Mouse (Mus musculus): ENCODE results near the gene Zfp459. TPM values are rescaled to one million over a fixed set of nuclear protein-coding genes. Genes with fewer than 3 reads are reported as not detected.

Zfp459 gene
- 2.2 TPM for total RNA-seq (2023)

DNA sequence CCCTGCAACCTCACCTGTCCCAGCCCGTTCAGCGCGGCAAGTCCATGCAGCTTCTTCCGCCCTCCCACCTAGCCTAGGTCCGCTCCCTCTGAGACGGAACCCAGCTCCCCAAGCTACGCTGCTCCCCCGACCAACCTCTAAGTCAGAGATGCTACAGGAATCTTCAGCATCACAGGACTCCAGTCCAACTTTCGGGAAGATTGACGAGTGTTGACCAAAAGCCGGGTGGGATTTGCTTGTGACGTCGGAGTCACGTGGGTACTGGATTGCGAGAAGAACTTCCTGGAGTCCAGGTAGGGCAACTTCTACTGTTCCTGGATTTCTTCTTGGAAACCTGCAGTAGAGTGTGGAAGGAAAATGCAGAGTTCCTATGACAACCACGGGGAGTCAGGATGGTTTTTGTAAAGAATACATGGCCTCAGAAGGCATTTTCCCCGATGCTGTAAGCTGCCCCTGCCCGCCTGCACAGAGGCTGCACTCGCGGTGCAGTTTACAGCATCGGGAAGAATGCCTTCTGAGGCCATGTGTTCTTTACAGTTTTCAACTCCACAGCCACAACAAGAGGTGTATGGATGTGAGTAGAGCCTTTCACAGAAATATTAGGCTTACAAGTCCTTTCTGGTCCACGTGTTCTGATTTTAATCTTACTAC, at the start of gene Zfp459:
Gene Zfp459, minus strand, starts transcription at position 212 of the 651 bp plus-strand sequence.

GRCm38 (mm10) chr13:67451172-67452020, 30.2 kb upstream of the Zfp459 start, which contains the start of gene Zfp874a:
Gene Zfp874a, minus strand, starts transcription at chr13:67451624.

GRCm38 (mm10) chr13:67399183-67399903, 21.9 kb downstream of the Zfp459 start, which contains the start of gene Zfp429:
Gene Zfp429, minus strand, starts transcription at chr13:67399819.

DNA sequence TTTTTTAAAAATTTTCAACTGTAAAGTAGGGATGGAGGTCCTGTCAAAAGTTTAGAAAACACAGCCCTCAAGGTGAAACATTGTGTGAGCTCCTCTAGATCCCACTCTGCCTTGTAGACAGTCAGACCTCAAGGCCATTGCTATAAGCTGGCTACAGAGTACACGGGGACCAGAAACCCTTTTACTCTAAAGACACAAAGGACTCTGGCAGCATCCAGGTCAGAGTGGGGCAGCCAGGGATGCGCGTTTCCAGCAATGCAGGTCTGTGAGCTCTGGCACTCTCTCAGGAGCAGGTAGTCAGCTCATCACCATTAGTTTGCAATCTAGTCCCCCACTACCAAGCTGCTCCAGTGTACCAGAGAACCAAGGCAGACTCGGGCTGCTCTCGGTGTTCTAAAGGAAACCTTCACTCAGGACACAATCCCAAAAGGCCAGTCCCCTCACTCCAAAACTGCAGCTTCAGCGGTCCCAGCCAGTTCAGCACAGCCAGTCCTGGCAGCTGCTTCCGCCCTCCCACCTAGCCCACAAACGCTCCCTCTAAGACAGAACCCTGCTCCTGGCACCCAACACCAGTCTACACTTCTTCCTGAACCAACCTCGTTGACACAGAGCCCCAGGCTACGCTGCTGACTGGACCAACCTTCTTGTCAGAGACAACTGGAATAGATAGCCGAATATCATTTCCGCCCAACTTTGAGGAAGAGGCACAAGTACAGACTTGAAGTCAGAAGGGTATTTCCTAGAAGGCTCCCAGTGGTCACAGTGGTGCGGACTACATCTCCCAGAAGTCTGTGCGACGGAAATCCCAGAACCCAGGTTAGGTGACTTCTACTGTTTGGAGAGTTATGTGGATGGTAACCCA, 45.9 kb downstream of the Zfp459 start, which contains the start of the genes Gm28041 and Zfp456:
Gene Gm28041, minus strand, starts transcription at position 684 of the 862 bp plus-strand sequence.
Gene Zfp456, minus strand, starts transcription at position 761 of the 862 bp plus-strand sequence.

GRCm38 (mm10) chr13:67360131-67360744, 61.0 kb downstream of the Zfp459 start, which contains the start of the genes Gm28044 and Zfp953:
Gene Gm28044, minus strand, starts transcription at chr13:67360536.
Gene Zfp953, minus strand, starts transcription at chr13:67360605.

Other genes with a start within 250 kb of the Zfp459 start
- gene Rsl1, start 248.2 kb downstream of the Zfp459 start, total RNA-seq (2023) = 6.3 TPM
- 1.4 TPM for gene Zfp455, start 226.9 kb downstream of the Zfp459 start, total RNA-seq (2023)
- 2.3 TPM for gene Zfp458, start 143.0 kb downstream of the Zfp459 start, total RNA-seq (2023)
- gene Zfp457, start 114.9 kb downstream of the Zfp459 start, total RNA-seq (2023) = not detected
- 11.8 TPM for gene Zfp595, start 88.8 kb downstream of the Zfp459 start, total RNA-seq (2023)
- not detected for gene Gm28044, start 60.9 kb downstream of the Zfp459 start, total RNA-seq (2023)
- gene Zfp953, start 60.8 kb downstream of the Zfp459 start, total RNA-seq (2023) = 5.2 TPM
- 3.9 TPM for gene Gm28041, start 45.7 kb downstream of the Zfp459 start, total RNA-seq (2023)
- gene Zfp456, start 45.6 kb downstream of the Zfp459 start, total RNA-seq (2023) = 3.7 TPM
- gene Zfp429, start 21.6 kb downstream of the Zfp459 start, total RNA-seq (2023) = 9.7 TPM
- gene Zfp874a, start 30.2 kb upstream of the Zfp459 start, total RNA-seq (2023) = 10.8 TPM
- gene Zfp874b, start 62.8 kb upstream of the Zfp459 start, total RNA-seq (2023) = 31.5 TPM
- gene Zfp58, start 79.1 kb upstream of the Zfp459 start, total RNA-seq (2023) = 10.8 TPM
- gene Gm26965, start 104.7 kb upstream of the Zfp459 start, total RNA-seq (2023) = 1.1 TPM
- gene Zfp87, start 104.8 kb upstream of the Zfp459 start, total RNA-seq (2023) = 17.1 TPM
- 12.8 TPM for gene Zfp748, start 132.4 kb upstream of the Zfp459 start, total RNA-seq (2023)
- gene Zfp729b, start 188.3 kb upstream of the Zfp459 start, total RNA-seq (2023) = 13.0 TPM
- not detected for gene Gm49345, start 216.4 kb upstream of the Zfp459 start, total RNA-seq (2023)
- 14.7 TPM for gene Zfp729a, start 216.4 kb upstream of the Zfp459 start, total RNA-seq (2023)

All from CD4-positive naive resting alpha-beta T cell, adult 76 days (primary cell).